Mouse (Mus musculus) CH12.LX (cell line): ENCODE measurements at regions not wholly inside any gene's neighbourhood (a gene's known extent, or its start where the extent isn't known, plus 50 kb on each side); places are given as distances from the start of the nearest gene placed in this dataset.

Experiments used
- CTCF ChIP-seq, 2 experiments: IDR thresholded peaks in 1 of 2; conservative IDR thresholded peaks in 1 of 2; 2 replicates each; pipeline ENCODE4 v1.5.1; 2011 to 2012; ENCODE audit warnings: low read depth in 2 of 2, low read length in 2 of 2, improper control_type of control experiment in 1 of 2, inconsistent platforms in 1 of 2, mild to moderate bottlenecking in 1 of 2, moderate library complexity in 1 of 2
- USF2 ChIP-seq: conservative IDR thresholded peaks from 2 replicates; pipeline ENCODE4 v1.6.1; 2011; ENCODE audit warnings: low read depth, low read length, improper control_type of control experiment

GRCm38 (mm10) chr1:190530079-190530478, 359.6 kb upstream of the Prox1 start:
- TF ChIP-seq USF2 (no peak), CTCF (conservative IDR thresholded peaks at IDR 0.05 in 1 of 2, IDR thresholded peaks at IDR 0.05 in 1 of 2; ENCODE audit: low read depth in 2 of 2, low read length in 2 of 2) (peak in 1 of 2 experiments; percentile 42; a peak in 2 of 4 replicates)
